Mouse (Mus musculus) hindbrain, embryonic 10.5 days (tissue): ENCODE data around the gene Nit1. TPM values are rescaled to one million over a fixed set of nuclear protein-coding genes. Genes with fewer than 3 reads are reported as not detected.
"Not testable (repeated sequence)": the region's sequence is repeated elsewhere in the genome, so short reads cannot be mapped to it uniquely, and the experiment has no call there.

Experiments used
- DNase-seq: peaks from one replicate; pipeline ENCODE4 v3.0.0-alpha.2; 2017; ENCODE audit warnings: low spot score
- H3K27ac ChIP-seq: fragments of 300-500 bp; sonication (generic); 2 replicates; pipeline ENCODE4 v1.5.1; 2016; ENCODE audit warnings: mild to moderate bottlenecking, moderate library complexity
- H3K27me3 ChIP-seq: fragments of 300-500 bp; sonication (generic); 2 replicates; pipeline ENCODE4 v1.6.1; 2016; ENCODE audit warnings: mild to moderate bottlenecking; ENCODE audit not compliant: poor library complexity, insufficient read depth, severe bottlenecking
- H3K36me3 ChIP-seq: fragments of 300-500 bp; sonication (generic); 2 replicates; pipeline ENCODE4 v1.6.1; 2016; ENCODE audit warnings: mild to moderate bottlenecking, moderate library complexity
- H3K4me1 ChIP-seq: fragments of 300-500 bp; sonication (generic); replicated peaks from 2 replicates; pipeline ENCODE4 v1.6.1; 2016; ENCODE audit warnings: mild to moderate bottlenecking
- H3K4me3 ChIP-seq: fragments of 300-500 bp; sonication (generic); 2 replicates; pipeline ENCODE4 v1.5.1; 2016; ENCODE audit warnings: mild to moderate bottlenecking, moderate library complexity
- H3K9me3 ChIP-seq: fragments of 300-500 bp; sonication (generic); 2 replicates; pipeline ENCODE4 v1.6.1; 2016; ENCODE audit warnings: mild to moderate bottlenecking, moderate library complexity
- WGBS: fragments of 180-500 bp; shearing (Covaris S2); methylation state at CpG from one replicate; pipeline ENCODE4 v1.1.7; 2016; 5-methylcytosine and 5-hydroxymethylcytosine counted together
- polyA plus RNA-seq: library from polyadenylated mRNA; unstranded; fragments of >200 nt; fragmentation: Nextera tagmentation; extraction: Ambion mirVana; gene quantifications from 2 replicates; pipeline ENCODE4 v1.2.1, GENCODE M21; 2016

Gene Nit1
- polyA plus RNA-seq, 1 experiment from 2014 or later = 46.0 TPM

DNA sequence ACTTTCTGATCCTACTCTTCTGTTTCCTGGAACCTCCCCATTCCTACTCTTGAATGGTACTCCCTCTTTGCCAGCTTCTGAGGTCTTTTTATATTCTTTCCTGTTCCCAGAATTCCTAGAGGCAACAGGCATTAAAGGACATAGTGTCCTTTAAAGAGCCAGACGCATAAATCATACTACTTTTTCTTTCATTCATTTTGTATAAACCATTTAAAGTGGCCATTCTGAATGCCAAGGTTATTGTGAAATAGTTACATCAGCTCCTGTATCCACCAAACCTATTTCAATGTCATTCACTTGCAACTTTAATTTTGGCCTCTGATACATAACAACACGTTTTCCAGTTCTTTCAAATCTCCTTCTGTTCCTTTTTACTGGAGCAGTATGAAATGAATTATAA is 36.1 kb downstream of the Nit1 start:
- Histone ChIP-seq H3K27ac (no peak overlapping the region), H3K36me3 (no peaks in the 10 kb centered on the region), H3K4me3 (no peak overlapping the region), H3K27me3 (no peaks in the 10 kb centered on the region), H3K9me3 (no peaks in the 10 kb centered on the region), H3K4me1 (no peaks in the 10 kb centered on the region)
- no peak for DNase-seq
- WGBS = 74% methylated on average over 2 of the region's 2 CpGs

GRCm38 (mm10) chr1:171306157-171306556 is 39.3 kb downstream of the Nit1 start:
- H3K9me3 ChIP-seq, H3K27ac ChIP-seq, DNase-seq, H3K4me1 ChIP-seq, H3K4me3 ChIP-seq, H3K27me3 ChIP-seq, H3K36me3 ChIP-seq: not testable (repeated sequence)
- WGBS = 76% methylated on average over 5 of the region's 5 CpGs

DNA sequence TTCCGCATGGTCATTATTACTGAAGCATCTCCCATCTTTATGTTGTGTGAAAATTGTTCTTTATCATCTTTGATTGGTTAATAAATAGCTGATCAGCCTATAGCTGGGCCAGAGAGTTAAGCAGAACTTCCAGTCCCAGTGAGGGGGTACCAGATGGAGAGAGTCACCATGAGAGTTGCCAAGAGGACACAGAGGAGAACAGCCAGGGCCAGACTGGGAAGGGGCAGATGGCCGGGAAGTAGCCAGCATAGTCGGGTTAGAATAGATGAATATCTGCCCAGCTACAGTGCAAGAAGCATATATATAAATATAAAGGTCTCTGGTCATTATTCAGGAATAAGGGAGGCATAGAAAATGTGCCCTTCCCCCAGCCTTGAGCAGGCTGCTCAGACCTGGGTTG is 47.2 kb downstream of the Nit1 start:
- H3K27me3 ChIP-seq = peaks cover 30% of the 10 kb centered on the region
- no peak overlapping the region for H3K4me3 ChIP-seq
- no peak overlapping the region for H3K27ac ChIP-seq
- WGBS = 66% methylated on average over 3 of the region's 3 CpGs
- DNase-seq = no peak
- no peaks in the 10 kb centered on the region for H3K36me3 ChIP-seq
- H3K4me1 ChIP-seq = peaks cover 9% of the 10 kb centered on the region
- H3K9me3 ChIP-seq = no peaks in the 10 kb centered on the region

DNA sequence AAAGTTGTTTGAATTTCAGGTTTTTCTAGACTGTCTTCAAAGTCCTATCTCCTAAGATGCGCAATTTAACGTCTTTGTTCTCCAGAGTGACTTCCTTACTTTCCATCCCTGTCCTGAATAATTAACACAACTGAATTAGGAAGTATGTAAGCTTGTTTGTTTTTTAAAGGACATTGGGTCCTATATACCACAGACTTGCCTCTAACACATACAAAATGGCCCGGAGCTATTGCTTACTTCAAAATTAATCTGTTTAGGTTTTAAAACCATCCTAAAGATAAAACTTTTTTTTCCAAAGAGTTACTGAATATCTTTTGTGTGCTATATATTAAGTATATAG is 50.4 kb downstream of the Nit1 start:
- Histone ChIP-seq H3K4me1 (peaks cover 10% of the 10 kb centered on the region), H3K27ac (peak overlapping the region; percentile 98), H3K36me3 (peaks cover 11% of the 10 kb centered on the region), H3K27me3 (peaks cover 30% of the 10 kb centered on the region), H3K4me3 (peak overlapping the region; percentile 72), H3K9me3 (no peaks in the 10 kb centered on the region)
- no peak for DNase-seq
- 17% methylated on average over 3 of the region's 3 CpGs for WGBS

GRCm38 (mm10) chr1:171294298-171295062 is 51.0 kb downstream of the Nit1 start, which contains the start of gene Ufc1:
Gene Ufc1 (minus strand): TSS chr1:171295024.
- Histone ChIP-seq H3K4me3 (peak within 1 kb of the TSS; percentile 72), H3K9me3 (no peaks in the 10 kb centered on the region), H3K27ac (peak within 1 kb of the TSS; percentile 98), H3K36me3 (peaks cover 16% of the 10 kb centered on the region), H3K27me3 (peaks cover 30% of the 10 kb centered on the region), H3K4me1 (peaks cover 10% of the 10 kb centered on the region)
- DNase-seq = peak; percentile 84
- WGBS = under 1% methylated on average over 42 of the region's 42 CpGs

DNA sequence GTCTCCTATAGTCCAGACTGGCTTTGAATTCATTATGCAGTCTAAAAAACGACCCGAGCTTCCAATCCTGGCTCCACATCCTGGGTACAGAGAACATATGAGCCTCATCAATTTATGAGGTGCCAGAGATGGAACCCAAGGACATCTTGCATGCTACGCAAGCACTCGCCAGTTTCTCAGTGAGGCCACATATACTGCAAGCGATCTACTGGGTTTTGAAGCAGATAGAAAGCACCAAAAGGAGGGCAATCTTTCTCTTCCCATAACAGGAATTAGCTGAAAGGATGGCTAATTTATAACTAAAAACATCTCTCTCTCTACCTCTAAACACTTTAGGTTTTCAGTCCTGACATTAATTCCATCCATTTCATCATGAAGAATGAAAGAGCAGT is 51.5 kb downstream of the Nit1 start:
- Histone ChIP-seq H3K36me3 (peaks cover 22% of the 10 kb centered on the region), H3K4me3 (peak overlapping the region; percentile 72), H3K27me3 (peaks cover 30% of the 10 kb centered on the region), H3K27ac (peak overlapping the region; percentile 98), H3K9me3 (no peaks in the 10 kb centered on the region), H3K4me1 (peaks cover 10% of the 10 kb centered on the region)
- no peak for DNase-seq
- 51% methylated on average over 5 of the region's 5 CpGs for WGBS

GRCm38 (mm10) chr1:171293351-171293750 is 52.1 kb downstream of the Nit1 start:
- Histone ChIP-seq H3K4me1 (peaks cover 15% of the 10 kb centered on the region), H3K4me3 (peak overlapping the region; percentile 72), H3K9me3 (no peaks in the 10 kb centered on the region), H3K27me3 (peaks cover 27% of the 10 kb centered on the region), H3K27ac (peak overlapping the region; percentile 98; the same call in 1 of the 2 replicates), H3K36me3 (peaks cover 27% of the 10 kb centered on the region)
- 91% methylated on average over 3 of the region's 3 CpGs for WGBS
- no peak for DNase-seq

- WGBS = 68% methylated on average over 4 of the region's 4 CpGs
- H3K27ac ChIP-seq = peak overlapping the region; percentile 100
- H3K36me3 ChIP-seq = peaks cover 70% of the 10 kb centered on the region
- peaks cover 39% of the 10 kb centered on the region for H3K4me1 ChIP-seq
- H3K9me3 ChIP-seq = no peaks in the 10 kb centered on the region
- H3K27me3 ChIP-seq = no peaks in the 10 kb centered on the region
- peak overlapping the region; percentile 96 for H3K4me3 ChIP-seq
- DNase-seq = no peak
Measured at GRCm38 (mm10) chr1:171288328-171288727, 57.1 kb downstream of the Nit1 start.

Other genes starting within 250 kb of the Nit1 start
- gene Cfap126, start 231.7 kb downstream of the Nit1 start, polyA plus RNA-seq = 5.4 and 13.0 TPM in 2 replicates
- 295 and 301 TPM in 2 replicates for gene Sdhc, start 195.0 kb downstream of the Nit1 start, polyA plus RNA-seq
- 1.3 and 1.6 TPM in 2 replicates for gene Mpz, start 194.9 kb downstream of the Nit1 start, polyA plus RNA-seq
- 19.9 and 32.8 TPM in 2 replicates for gene Pcp4l1, start 149.4 kb downstream of the Nit1 start, polyA plus RNA-seq
- gene Nr1i3, start 131.7 kb downstream of the Nit1 start, polyA plus RNA-seq = 0.21 and 0.27 TPM in 2 replicates
- 33.1 and 36.2 TPM in 2 replicates for gene Tomm40l, start 123.1 kb downstream of the Nit1 start, polyA plus RNA-seq
- gene Apoa2, start 120.6 kb downstream of the Nit1 start, polyA plus RNA-seq = 3.4 and 4.7 TPM in 2 replicates
- 16.3 and 22.8 TPM in 2 replicates for gene Fcer1g, start 111.3 kb downstream of the Nit1 start, polyA plus RNA-seq
- 10.4 and 13.0 TPM in 2 replicates for gene Adamts4, start 95.2 kb downstream of the Nit1 start, polyA plus RNA-seq
- gene Ndufs2, start 94.3 kb downstream of the Nit1 start, polyA plus RNA-seq = 250 and 275 TPM in 2 replicates
- 70.3 and 80.9 TPM in 2 replicates for gene B4galt3, start 75.3 kb downstream of the Nit1 start, polyA plus RNA-seq
- gene Ppox, start 64.5 kb downstream of the Nit1 start, polyA plus RNA-seq = 54.1 and 56.2 TPM in 2 replicates
- gene Usp21, start 57.7 kb downstream of the Nit1 start, polyA plus RNA-seq = 95.6 and 111 TPM in 2 replicates
- 105 and 111 TPM in 2 replicates for gene Ufc1, start 50.6 kb downstream of the Nit1 start, polyA plus RNA-seq
- 46.2 and 48.4 TPM in 2 replicates for gene Dedd, start 16.5 kb downstream of the Nit1 start, polyA plus RNA-seq
- gene Pfdn2, start within 50 bp of the Nit1 start, polyA plus RNA-seq = 130 and 147 TPM in 2 replicates
- 2.1 and 2.5 TPM in 2 replicates for gene Klhdc9, start 15.2 kb upstream of the Nit1 start, polyA plus RNA-seq
- 1.5 and 1.7 TPM in 2 replicates for gene Nectin4, start 24.5 kb upstream of the Nit1 start, polyA plus RNA-seq
- 0.82 and 0.98 TPM in 2 replicates for gene Arhgap30, start 43.3 kb upstream of the Nit1 start, polyA plus RNA-seq
- 143 and 159 TPM in 2 replicates for gene Usf1, start 65.7 kb upstream of the Nit1 start, polyA plus RNA-seq
- 9.7 and 10.1 TPM in 2 replicates for gene Tstd1, start 73.2 kb upstream of the Nit1 start, polyA plus RNA-seq
- gene F11r, start 91.9 kb upstream of the Nit1 start, polyA plus RNA-seq = 22.2 and 28.7 TPM in 2 replicates
- gene Alyref2, start 157.8 kb upstream of the Nit1 start, polyA plus RNA-seq = 11.2 and 13.3 TPM in 2 replicates
- gene Itln1, start 189.6 kb upstream of the Nit1 start, polyA plus RNA-seq = not detected in 2 replicates
- 0.09 TPM in 1 of 2 replicates, not detected in the other for gene Cd244a, start 213.5 kb upstream of the Nit1 start, polyA plus RNA-seq